Mouse (Mus musculus): ENCODE results near the gene Rag1.

Gene Rag1

GRCm38 (mm10) chr2:101638979-101639839, 10.1 kb downstream of the Rag1 start:
- no peak for DNase-seq (ENCODE audit: low spot score)

GRCm38 (mm10) chr2:101628297-101629236, 20.7 kb downstream of the Rag1 start:
- DNase-seq (ENCODE audit: low spot score): peak; percentile 69

- no peak for DNase-seq (ENCODE audit: low spot score)
Measured at GRCm38 (mm10) chr2:101627227-101627626, 22.1 kb downstream of the Rag1 start.

DNA sequence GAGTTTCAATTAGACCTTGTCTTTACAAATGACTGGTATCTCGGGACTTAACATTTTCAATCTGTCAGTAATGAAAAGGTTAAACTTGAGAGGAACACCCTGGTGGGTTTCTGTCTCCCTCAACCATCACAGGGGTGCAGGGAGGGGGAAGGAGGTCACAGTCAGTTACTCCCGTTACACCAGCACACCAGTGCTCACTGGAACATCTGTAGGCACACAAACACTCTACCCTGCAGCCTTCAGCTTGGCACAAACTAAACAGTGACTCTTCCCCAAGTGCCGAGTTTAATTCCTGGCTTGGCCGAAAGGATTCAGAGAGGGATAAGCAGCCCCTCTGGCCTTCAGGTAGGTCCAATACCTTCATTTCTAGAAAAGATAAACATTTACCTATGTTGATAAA, 24.8 kb downstream of the Rag1 start, which contains the start of gene Rag2:
Gene Rag2 (plus strand): TSS at position 193 of the 400 bp plus-strand sequence.
- DNase-seq (ENCODE audit: low spot score): no peak

- no peak for DNase-seq (ENCODE audit: low spot score)
Measured at GRCm38 (mm10) chr2:101624011-101624410, 25.3 kb downstream of the Rag1 start.

GRCm38 (mm10) chr2:101623042-101623441, 26.3 kb downstream of the Rag1 start:
- DNase-seq (ENCODE audit: low spot score): no peak

DNA sequence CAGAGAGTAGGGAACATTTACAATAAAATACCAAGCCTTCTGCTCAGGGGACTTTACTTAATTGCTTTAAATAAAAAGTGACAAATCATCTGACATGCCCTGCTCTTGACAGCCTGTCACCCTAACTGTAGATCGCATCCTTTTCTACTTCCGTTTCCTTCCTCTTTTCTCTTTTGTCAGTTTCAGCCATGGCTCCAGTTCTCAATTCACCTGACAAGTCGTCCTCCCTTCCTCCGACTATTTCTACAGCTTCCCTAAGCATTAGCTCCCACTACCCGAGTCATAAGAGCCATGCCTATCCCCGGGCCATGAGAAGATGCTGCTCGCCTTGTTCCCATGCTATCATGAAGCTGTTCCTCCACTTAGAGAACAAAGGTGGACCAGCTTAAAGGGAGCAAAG, 27.7 kb downstream of the Rag1 start:
- no peak for DNase-seq (ENCODE audit: low spot score)

- DNase-seq (ENCODE audit: low spot score): no peak
Measured at GRCm38 (mm10) chr2:101620899-101621298, 28.4 kb downstream of the Rag1 start.

DNA sequence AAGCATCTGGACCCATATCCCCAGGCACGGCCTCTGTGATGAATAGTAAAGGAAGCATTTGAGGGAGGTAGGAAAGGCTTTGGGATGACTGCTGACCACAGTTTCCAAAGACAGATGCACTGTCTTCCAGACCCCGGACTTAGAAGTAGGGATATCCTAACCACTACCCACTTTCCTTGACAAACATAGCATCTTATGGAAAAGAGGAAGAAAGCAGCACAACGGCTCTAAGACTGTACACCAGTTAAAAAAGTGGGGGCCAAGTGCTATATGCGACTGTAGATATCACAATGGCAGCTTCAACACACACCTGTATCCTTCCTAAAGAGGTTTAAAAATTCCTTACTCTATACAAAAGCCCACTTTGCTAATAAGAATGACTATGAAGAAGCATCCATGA, 30.9 kb downstream of the Rag1 start:
- no peak for DNase-seq (ENCODE audit: low spot score)

GRCm38 (mm10) chr2:101615464-101616305, 33.6 kb downstream of the Rag1 start:
- DNase-seq (ENCODE audit: low spot score): no peak

- DNase-seq (ENCODE audit: low spot score): no peak
Measured at GRCm38 (mm10) chr2:101610861-101611260, 38.4 kb downstream of the Rag1 start.

GRCm38 (mm10) chr2:101608232-101608894, 40.9 kb downstream of the Rag1 start:
- DNase-seq (ENCODE audit: low spot score): no peak

DNA sequence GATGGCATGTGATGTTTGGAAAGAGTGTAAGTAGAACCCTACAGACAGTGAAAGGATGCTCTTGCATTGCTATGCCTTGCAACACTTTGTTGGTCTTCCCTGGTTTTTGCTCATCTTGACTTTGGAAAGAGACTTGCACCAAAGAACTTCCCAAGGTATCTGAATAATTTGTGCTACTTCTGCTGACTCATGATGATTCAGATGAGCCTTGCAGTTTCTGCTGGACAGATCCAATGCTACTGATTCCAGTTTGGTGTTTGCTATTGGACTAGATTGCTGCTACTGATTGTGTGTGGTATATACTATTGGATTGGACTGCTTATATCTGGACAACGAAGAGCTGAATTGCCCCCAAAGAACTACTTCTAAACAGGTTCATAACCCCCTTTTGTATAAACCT, 46.2 kb downstream of the Rag1 start:
- DNase-seq (ENCODE audit: low spot score): no peak

DNA sequence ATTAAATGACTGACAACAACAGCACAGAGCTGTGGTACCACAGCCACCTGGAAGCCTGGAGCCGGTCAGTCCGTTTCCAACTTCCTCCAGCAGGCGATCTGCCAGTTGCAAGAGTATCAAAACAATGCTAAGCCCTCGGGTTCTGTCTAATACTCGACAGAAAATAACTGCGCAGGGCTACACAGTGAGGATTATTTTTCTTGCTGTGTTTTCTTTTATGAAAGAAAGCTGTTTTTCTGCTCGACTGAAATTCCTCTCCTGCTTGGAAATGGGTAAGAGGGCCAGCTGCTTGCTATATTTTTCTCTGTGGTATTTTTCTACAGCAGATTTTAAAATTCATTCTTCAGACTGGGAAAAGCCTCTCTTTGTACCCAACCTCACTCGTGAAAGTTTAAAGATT, 48.6 kb downstream of the Rag1 start:
- peak; percentile 49 for DNase-seq (ENCODE audit: low spot score)

- no peak for DNase-seq (ENCODE audit: low spot score)
Measured at GRCm38 (mm10) chr2:101598190-101599181, 50.8 kb downstream of the Rag1 start.

DNA sequence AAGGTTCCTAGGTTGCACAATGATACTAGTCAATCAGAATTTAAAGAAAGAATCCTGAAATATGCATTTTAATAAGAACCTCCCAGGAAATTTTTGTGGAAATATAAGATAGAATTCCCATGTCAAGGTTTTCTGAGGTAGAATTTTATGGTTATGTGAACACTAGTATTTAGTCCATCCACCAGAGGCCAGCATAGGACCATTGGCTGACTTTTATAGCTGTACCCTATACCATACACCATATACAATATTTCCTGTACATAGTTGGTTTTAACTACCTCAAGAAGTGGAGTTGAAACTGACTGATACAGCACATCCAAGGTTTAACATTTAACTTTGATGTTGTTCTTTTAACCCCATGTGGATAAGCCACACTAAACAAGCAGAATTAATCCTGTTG, 52.1 kb downstream of the Rag1 start:
- DNase-seq (ENCODE audit: low spot score): no peak

- no peak for DNase-seq (ENCODE audit: low spot score)
Measured at GRCm38 (mm10) chr2:101594681-101595080, 54.6 kb downstream of the Rag1 start.

DNA sequence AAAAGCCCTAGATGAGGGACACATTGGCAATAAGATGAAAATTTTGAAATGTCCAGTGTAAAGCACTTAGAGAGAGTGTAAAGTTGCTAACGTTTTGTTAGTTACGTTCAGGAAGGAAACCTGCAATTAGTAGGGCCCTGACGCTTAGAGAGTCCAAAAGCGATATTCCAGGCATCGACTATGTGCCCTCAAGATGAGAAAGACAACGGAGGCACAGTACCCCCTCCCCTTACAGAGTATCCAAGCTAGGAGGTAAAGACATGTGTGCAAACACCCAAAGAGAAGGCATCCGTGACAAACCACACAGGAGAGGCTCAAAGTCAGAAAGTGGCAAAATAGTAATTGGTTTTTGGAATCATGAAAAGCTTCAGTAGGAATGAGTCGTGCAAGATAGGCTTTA, 56.4 kb downstream of the Rag1 start:
- DNase-seq (ENCODE audit: low spot score): no peak

- no peak for DNase-seq (ENCODE audit: low spot score)
Measured at GRCm38 (mm10) chr2:101592023-101592841, 57.1 kb downstream of the Rag1 start.

Data from ovary, postnatal 36 days (tissue).